Mouse (Mus musculus) myocyte (in vitro differentiated cells): ENCODE results near the gene Tfg. TPM values are rescaled to one million over a fixed set of nuclear protein-coding genes. Genes with fewer than 3 reads are reported as not detected.

Experiments
- H3K27me3 ChIP-seq: one replicate; pipeline ENCODE4 v1.6.1; 2011; ENCODE audit not compliant: control insufficient read depth, insufficient read depth, insufficient read length
- H3K36me3 ChIP-seq: one replicate; pipeline ENCODE4 v1.6.1; 2011; ENCODE audit not compliant: control insufficient read depth, insufficient read depth
- H3K4me2 ChIP-seq: one replicate; pipeline ENCODE4 v1.6.1; 2011; ENCODE audit warnings: low read depth, control low read depth
- H3K4me3 ChIP-seq: one replicate; pipeline ENCODE4 v1.5.1; 2011; ENCODE audit warnings: mild to moderate bottlenecking, control low read depth, moderate library complexity
- H3K79me2 ChIP-seq: one replicate; pipeline ENCODE4 v1.6.1; 2011; ENCODE audit not compliant: control insufficient read depth, insufficient read depth
- H3ac ChIP-seq: one replicate; pipeline ENCODE4 v1.6.1; 2011; ENCODE audit not compliant: control insufficient read depth, insufficient read length
- CEBPB ChIP-seq: IDR thresholded peaks from 2 replicates; pipeline ENCODE4 v1.6.1; 2011; ENCODE audit warnings: mild to moderate bottlenecking, moderate library complexity; ENCODE audit not compliant: poor library complexity, insufficient read depth, severe bottlenecking
- E2F4 ChIP-seq: IDR thresholded peaks from one replicate; pipeline ENCODE4 v1.6.1; 2011; ENCODE audit warnings: mild to moderate bottlenecking, control low read depth, moderate library complexity; ENCODE audit not compliant: insufficient read depth
- MAX ChIP-seq: IDR thresholded peaks from one replicate; pipeline ENCODE4 v1.6.1; 2011; ENCODE audit warnings: low read depth, mild to moderate bottlenecking, control low read depth
- MYOD1 ChIP-seq, 3 experiments: IDR thresholded peaks; one replicate each; pipeline ENCODE4 v1.6.1; 2011; ENCODE audit warnings: control low read depth in 2 of 3, low read depth in 2 of 3, mild to moderate bottlenecking in 2 of 3, moderate library complexity in 1 of 3; ENCODE audit not compliant: insufficient read length in 2 of 3, control insufficient read depth in 1 of 3
- MYOG ChIP-seq, 3 experiments: IDR thresholded peaks; one replicate each; pipeline ENCODE4 v1.6.1; 2011; ENCODE audit warnings: control low read depth in 2 of 3, low read depth in 2 of 3, mild to moderate bottlenecking in 2 of 3; ENCODE audit not compliant: insufficient read length in 2 of 3, control insufficient read depth in 1 of 3, insufficient read depth in 1 of 3
- POLR2A ChIP-seq: IDR thresholded peaks from one replicate; pipeline ENCODE4 v1.6.1; 2011; ENCODE audit warnings: low read depth, mild to moderate bottlenecking, control low read depth, moderate library complexity; ENCODE audit not compliant: insufficient read length
- POLR2AphosphoS2 ChIP-seq: IDR thresholded peaks from one replicate; pipeline ENCODE4 v1.6.1; 2011; ENCODE audit warnings: low read depth, control low read depth; ENCODE audit not compliant: insufficient read length
- REST ChIP-seq: IDR thresholded peaks from one replicate; pipeline ENCODE4 v1.6.1; 2011; ENCODE audit warnings: mild to moderate bottlenecking, control low read depth, moderate library complexity; ENCODE audit not compliant: insufficient read depth, insufficient read length
- SRF ChIP-seq: IDR thresholded peaks from one replicate; pipeline ENCODE4 v1.6.1; 2011; ENCODE audit warnings: low read depth; ENCODE audit not compliant: control insufficient read depth, insufficient read length
- TCF12 ChIP-seq: IDR thresholded peaks from one replicate; pipeline ENCODE4 v1.6.1; 2011; ENCODE audit warnings: mild to moderate bottlenecking, control low read depth; ENCODE audit not compliant: poor library complexity, insufficient read depth, severe bottlenecking
- TCF3 ChIP-seq: IDR thresholded peaks from one replicate; pipeline ENCODE4 v1.6.1; 2011; ENCODE audit warnings: low read depth, control low read depth; ENCODE audit not compliant: insufficient read length
- USF1 ChIP-seq: IDR thresholded peaks from one replicate; pipeline ENCODE4 v1.6.1; 2011; ENCODE audit warnings: low read depth, mild to moderate bottlenecking, control low read depth, moderate library complexity
- polyA plus RNA-seq: library from polyadenylated mRNA; unstranded; fragments of >200 nt; fragmentation: generic; extraction: Trizol; gene quantifications from one replicate; pipeline ENCODE4 v1.2.1, GENCODE M21; 2012; ENCODE audit warnings: missing spikeins

Gene Tfg
- polyA plus RNA-seq, 1 experiment: 48.2 TPM

DNA sequence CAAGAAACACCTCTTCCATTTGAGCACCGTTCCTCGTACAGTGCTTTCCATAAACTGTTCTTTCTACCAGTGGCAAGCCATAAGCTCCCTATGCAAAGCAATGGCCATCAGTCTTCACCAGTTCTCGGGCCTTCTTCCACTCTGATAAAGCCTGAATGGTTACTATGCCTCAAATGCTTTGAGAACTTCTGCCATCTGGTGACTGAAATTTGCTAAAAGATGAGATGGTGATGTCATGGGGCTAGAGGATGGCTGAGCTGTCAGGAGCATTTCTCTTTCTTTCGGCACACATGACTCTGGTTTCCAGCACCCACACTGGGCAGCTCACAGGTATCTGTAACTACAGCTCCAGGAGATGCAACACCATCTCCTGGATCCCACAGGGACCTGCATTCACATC lies 40.1 kb downstream of the Tfg start:
- peaks cover 3% of the 10 kb centered on the region for H3K36me3 ChIP-seq
- TF ChIP-seq E2F4 (no peak), MYOD1 (IDR thresholded peaks at IDR 0.05; ENCODE audit: control insufficient read depth in 1 of 3, insufficient read length in 2 of 3, low read depth in 2 of 3) (no peak), POLR2A (no peak), MYOG (IDR thresholded peaks at IDR 0.05; ENCODE audit: control insufficient read depth in 1 of 3, insufficient read depth in 1 of 3, insufficient read length in 2 of 3, low read depth in 2 of 3) (no peak), CEBPB (no peak), USF1 (no peak), MAX (no peak), POLR2AphosphoS2 (no peak), SRF (no peak), TCF3 (no peak), REST (no peak), TCF12 (no peak)
- H3ac ChIP-seq: no peak overlapping the region
- H3K79me2 ChIP-seq: no peaks in the 10 kb centered on the region
- no peak overlapping the region for H3K4me3 ChIP-seq
- H3K27me3 ChIP-seq: no peaks in the 10 kb centered on the region
- no peak overlapping the region for H3K4me2 ChIP-seq

DNA sequence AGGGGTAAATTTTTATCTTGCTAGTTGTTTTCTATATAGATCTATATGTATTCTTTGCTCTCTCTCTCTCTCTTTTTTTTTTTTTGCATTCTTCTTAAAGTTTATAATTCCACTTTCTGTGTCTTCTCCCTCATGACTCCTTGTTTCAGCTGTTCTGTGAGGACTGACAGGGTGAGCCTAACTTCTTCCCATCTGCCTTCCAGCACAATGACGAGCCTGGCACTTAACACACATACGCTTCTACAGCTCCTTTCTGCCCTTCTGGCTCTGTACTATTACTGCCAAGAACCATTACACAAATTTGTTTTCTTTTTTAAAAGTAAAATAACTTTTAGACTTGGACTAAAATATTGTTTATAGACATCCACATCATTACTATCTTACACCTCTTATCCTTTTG lies 43.8 kb downstream of the Tfg start:
- no peak for TF ChIP-seq POLR2A
- TF ChIP-seq TCF3: no peak
- no peak for TF ChIP-seq CEBPB
- TF ChIP-seq MYOD1 (IDR thresholded peaks at IDR 0.05; ENCODE audit: control insufficient read depth in 1 of 3, insufficient read length in 2 of 3, low read depth in 2 of 3): no peak
- no peak for TF ChIP-seq SRF
- TF ChIP-seq E2F4: no peak
- TF ChIP-seq TCF12: no peak
- TF ChIP-seq REST: no peak
- Histone ChIP-seq H3K27me3 (no peaks in the 10 kb centered on the region), H3K79me2 (no peaks in the 10 kb centered on the region), H3K36me3 (no peaks in the 10 kb centered on the region), H3K4me2 (no peak overlapping the region), H3K4me3 (no peak overlapping the region), H3ac (no peak overlapping the region)

DNA sequence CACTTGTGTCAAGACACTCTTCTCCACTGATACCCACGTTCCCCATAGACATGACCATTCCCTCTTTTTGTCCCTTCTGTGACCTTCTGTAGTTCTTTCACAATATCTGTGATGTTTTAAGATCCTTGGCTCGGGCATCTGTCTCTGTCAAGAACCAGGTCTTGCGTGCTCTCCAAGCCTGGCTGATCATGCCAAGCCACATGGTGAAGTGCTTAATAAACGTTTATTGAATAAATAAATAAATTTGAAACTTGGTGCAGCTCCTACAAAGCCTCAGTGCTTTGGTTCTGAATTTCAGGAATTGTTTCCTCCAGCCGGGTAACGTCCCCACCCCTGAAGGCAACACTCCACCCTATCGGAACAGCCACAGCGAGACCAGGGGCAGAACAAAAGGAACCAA lies 46.3 kb downstream of the Tfg start:
- no peak overlapping the region for H3K4me3 ChIP-seq
- no peaks in the 10 kb centered on the region for H3K36me3 ChIP-seq
- H3K27me3 ChIP-seq: no peaks in the 10 kb centered on the region
- TF ChIP-seq TCF12: no peak
- TF ChIP-seq USF1: no peak
- TF ChIP-seq TCF3: no peak
- TF ChIP-seq CEBPB: no peak
- TF ChIP-seq E2F4: no peak
- no peaks in the 10 kb centered on the region for H3K79me2 ChIP-seq
- H3K4me2 ChIP-seq: no peak overlapping the region
- no peak overlapping the region for H3ac ChIP-seq

DNA sequence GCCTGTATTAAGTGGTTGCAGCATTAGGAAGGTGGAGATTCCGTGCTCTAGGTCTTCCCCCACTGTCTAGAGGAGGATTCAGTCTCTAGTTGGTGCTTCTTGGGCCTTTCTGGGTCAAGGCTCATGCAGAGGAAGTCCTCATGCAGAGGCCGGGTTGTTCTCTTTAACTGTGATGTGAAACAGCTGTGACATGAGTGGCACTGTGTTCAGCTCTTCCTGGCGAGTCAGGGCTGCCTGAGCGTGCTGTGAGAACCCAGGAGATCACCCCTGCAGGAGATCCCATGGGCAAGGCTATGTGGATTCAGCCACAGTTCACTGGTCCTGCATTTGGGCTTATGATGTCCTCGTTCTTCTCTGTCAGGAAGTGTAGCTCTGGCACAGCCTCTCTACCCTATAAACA lies 47.7 kb downstream of the Tfg start:
- no peak overlapping the region for H3K4me2 ChIP-seq
- no peaks in the 10 kb centered on the region for H3K27me3 ChIP-seq
- no peak overlapping the region for H3K4me3 ChIP-seq
- TF ChIP-seq MYOD1 (IDR thresholded peaks at IDR 0.05; ENCODE audit: control insufficient read depth in 1 of 3, insufficient read length in 2 of 3, low read depth in 2 of 3) (no peak), POLR2A (no peak), CEBPB (no peak), TCF3 (no peak), E2F4 (no peak), SRF (no peak), REST (no peak), MYOG (IDR thresholded peaks at IDR 0.05; ENCODE audit: control insufficient read depth in 1 of 3, insufficient read depth in 1 of 3, insufficient read length in 2 of 3, low read depth in 2 of 3) (no peak), MAX (no peak), USF1 (no peak), TCF12 (no peak), POLR2AphosphoS2 (no peak)
- H3K36me3 ChIP-seq: no peaks in the 10 kb centered on the region
- H3ac ChIP-seq: no peak overlapping the region
- H3K79me2 ChIP-seq: no peaks in the 10 kb centered on the region

DNA sequence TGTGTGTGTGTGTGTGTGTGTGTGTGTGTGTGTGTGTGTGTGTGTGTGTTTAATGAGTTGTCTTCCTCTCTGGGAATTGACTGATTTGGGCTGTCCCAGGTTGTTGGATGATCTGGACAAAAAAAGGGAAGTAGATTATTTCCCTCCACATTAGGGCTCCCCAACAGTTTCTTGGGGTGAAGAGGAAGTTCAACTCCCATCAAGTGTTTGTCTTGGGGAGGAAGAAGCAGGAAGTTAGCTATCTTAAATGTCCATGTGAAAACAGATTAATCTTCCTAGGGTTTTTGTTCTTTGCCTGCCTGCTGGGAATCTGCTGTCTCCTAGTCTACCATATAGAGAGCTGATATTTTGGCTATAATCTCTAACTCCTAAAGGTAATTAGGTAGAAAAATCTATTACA lies 58.4 kb downstream of the Tfg start:
- no peak for TF ChIP-seq TCF3
- no peak for TF ChIP-seq MYOD1 (IDR thresholded peaks at IDR 0.05; ENCODE audit: control insufficient read depth in 1 of 3, insufficient read length in 2 of 3, low read depth in 2 of 3)
- TF ChIP-seq USF1: no peak
- no peak for TF ChIP-seq MYOG (IDR thresholded peaks at IDR 0.05; ENCODE audit: control insufficient read depth in 1 of 3, insufficient read depth in 1 of 3, insufficient read length in 2 of 3, low read depth in 2 of 3)
- TF ChIP-seq SRF: no peak
- no peak for TF ChIP-seq REST
- TF ChIP-seq MAX: no peak
- no peak for TF ChIP-seq POLR2A
- TF ChIP-seq TCF12: no peak
- no peak for TF ChIP-seq E2F4
- TF ChIP-seq POLR2AphosphoS2: no peak
- no peak for TF ChIP-seq CEBPB
- Histone ChIP-seq H3K36me3 (no peaks in the 10 kb centered on the region), H3K79me2 (no peaks in the 10 kb centered on the region), H3K4me2 (no peak overlapping the region), H3K4me3 (no peak overlapping the region), H3ac (no peak overlapping the region), H3K27me3 (no peaks in the 10 kb centered on the region)
